ENCODE assay signal across 20 mouse cellular contexts in the genomic region with DNA sequence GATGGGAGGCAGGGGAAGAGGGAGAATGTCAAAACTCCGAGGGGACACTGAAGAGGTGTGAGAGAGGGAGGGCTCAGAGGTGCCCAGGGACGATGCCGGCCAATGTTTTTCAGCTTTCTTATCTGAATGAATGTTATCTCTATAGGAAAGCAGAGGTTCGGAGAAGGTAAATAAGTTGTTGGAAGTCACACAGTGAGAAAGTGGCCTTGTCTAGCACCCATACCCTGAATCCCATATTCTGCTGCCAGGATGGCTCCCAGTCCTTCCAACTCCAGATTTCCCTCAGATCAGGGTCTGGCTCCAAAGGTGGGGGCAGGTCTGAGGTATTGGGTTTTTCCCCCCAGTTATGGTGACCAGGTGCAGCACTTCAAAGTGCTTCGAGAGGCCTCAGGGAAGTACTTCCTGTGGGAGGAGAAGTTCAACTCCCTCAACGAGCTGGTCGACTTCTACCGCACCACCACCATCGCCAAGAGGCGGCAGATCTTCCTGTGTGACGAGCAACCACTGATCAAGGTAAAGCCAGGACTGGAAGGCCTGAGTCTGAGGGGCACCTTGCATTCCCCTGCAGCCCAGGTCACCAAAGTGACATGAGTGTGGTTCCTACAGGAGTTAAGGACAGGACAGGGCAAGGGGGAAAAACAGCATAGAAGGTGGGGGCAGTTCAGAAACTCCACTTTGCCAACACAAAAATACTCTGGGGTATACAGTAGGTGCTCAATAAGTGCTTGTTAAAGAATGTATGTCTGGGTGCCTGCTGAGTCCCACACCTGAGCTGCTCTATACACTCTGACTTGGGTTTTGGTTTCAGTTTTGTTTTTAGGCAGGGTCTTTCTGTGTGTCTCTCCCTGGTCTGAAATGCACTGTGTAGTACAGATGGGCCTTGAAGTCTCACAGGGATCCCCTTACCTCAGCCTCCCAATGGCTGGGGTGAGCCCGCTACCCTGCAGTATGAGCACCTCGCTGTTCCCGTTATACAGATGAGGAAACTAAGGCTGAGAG. TPM values are rescaled to one million over a fixed set of nuclear protein-coding genes. Genes with fewer than 3 reads are reported as not detected.
A peak's percentile ranks its signal among the peaks of the same experiment; 100 is the strongest.
DNase-seq lines count a peak whose midpoint lies in the region.
"Had no signal": no experiment of that assay in that cellular context is flagged by ENCODE, and none has a peak within 500 bp of the region (broad histone marks: within the 10 kb centered on the region; RNA-seq: fewer than 3 reads in every experiment).

No protein-coding gene starts in this region.

- peak; percentile 32 for DNase-seq in lung, postnatal 36 days
- no peak for DNase-seq in lung, postnatal 4 days
- peak; percentile 84 for DNase-seq in induced T-regulatory cell, adult 2 months (ENCODE audit: low read depth)
- DNase-seq in thymus, postnatal 0 days (ENCODE audit: low spot score): peak; percentile 61
- no peak for DNase-seq in layer of hippocampus, adult 11-12 months (ENCODE audit: low spot score)
- no peak for DNase-seq in cerebellum, postnatal 25 days
- no peak for DNase-seq in embryonic facial prominence, embryonic 10.5 days (ENCODE audit: low spot score)
- DNase-seq: adrenal gland, postnatal 14 days; cerebellum, adult 11 months; kidney, postnatal 4 days; lung, embryonic 14.5 days had no signal

- H3K27ac ChIP-seq in embryonic facial prominence, embryonic 10.5 days (replicated peaks): no peak overlapping the region
- H3K27ac ChIP-seq: hindbrain, embryonic 13.5 days; intestine, embryonic 15.5 days; kidney, embryonic 15.5 days; limb, embryonic 12.5 days; liver, embryonic 12.5 days; midbrain, embryonic 13.5 days had no signal

- H3K9me3 ChIP-seq in embryonic facial prominence, embryonic 10.5 days: no peaks in the 10 kb centered on the region
- H3K9me3 ChIP-seq: hindbrain, embryonic 13.5 days; intestine, embryonic 15.5 days; kidney, embryonic 15.5 days; limb, embryonic 12.5 days; liver, embryonic 12.5 days; midbrain, embryonic 13.5 days had no signal

- WGBS in embryonic facial prominence, embryonic 10.5 days: 82% methylated on average over 14 of the region's 14 CpGs

- H3K27me3 ChIP-seq in embryonic facial prominence, embryonic 10.5 days (replicated peaks; ENCODE audit: low read depth, poor library complexity, severe bottlenecking): peaks cover 48% of the 10 kb centered on the region
- H3K27me3 ChIP-seq: intestine, embryonic 15.5 days had no signal

- H3K4me3 ChIP-seq in embryonic facial prominence, embryonic 10.5 days: no peak overlapping the region
- H3K4me3 ChIP-seq: hindbrain, embryonic 13.5 days; intestine, embryonic 15.5 days; kidney, embryonic 15.5 days; limb, embryonic 12.5 days; liver, embryonic 12.5 days; midbrain, embryonic 13.5 days; myocyte had no signal

- H3K36me3 ChIP-seq in embryonic facial prominence, embryonic 10.5 days (replicated peaks): no peaks in the 10 kb centered on the region
- H3K36me3 ChIP-seq: hindbrain, embryonic 13.5 days; intestine, embryonic 15.5 days; kidney, embryonic 15.5 days; limb, embryonic 12.5 days; liver, embryonic 12.5 days; midbrain, embryonic 13.5 days had no signal

- H3K4me1 ChIP-seq in embryonic facial prominence, embryonic 10.5 days: peaks cover 32% of the 10 kb centered on the region

RNA-seq across cellular contexts. Expression of a gene that starts 14.1 kb away (rescaled TPM):
- 5.5 and 5.6 TPM in 2 replicates for polyA plus RNA-seq in thymus, postnatal 0 days (2015; fragmentation: Nextera tagmentation; extraction: Ambion mirVana)
- polyA plus RNA-seq in embryonic facial prominence, embryonic 10.5 days (2016; fragmentation: Nextera tagmentation; extraction: Ambion mirVana): 2.2 and 2.3 TPM in 2 replicates
- polyA plus RNA-seq: myocyte had no signal

RNA-seq across cellular contexts. Expression of a gene that starts 16.7 kb away (rescaled TPM):
- polyA plus RNA-seq in thymus, postnatal 0 days (2015; fragmentation: Nextera tagmentation; extraction: Ambion mirVana): 59.0 and 88.7 TPM in 2 replicates
- 6.0 and 6.5 TPM in 2 replicates for polyA plus RNA-seq in embryonic facial prominence, embryonic 10.5 days (2016; fragmentation: Nextera tagmentation; extraction: Ambion mirVana)

RNA-seq across cellular contexts. Expression of a gene that starts 50.8 kb away (rescaled TPM):
- 0.10 and 0.32 TPM in 2 replicates for polyA plus RNA-seq in thymus, postnatal 0 days (2015; fragmentation: Nextera tagmentation; extraction: Ambion mirVana)
- 0.14 TPM in 1 of 2 replicates, not detected in the other for polyA plus RNA-seq in embryonic facial prominence, embryonic 10.5 days (2016; fragmentation: Nextera tagmentation; extraction: Ambion mirVana)
- polyA plus RNA-seq: forebrain, embryonic 11.5 days; heart, postnatal 0 days; hindbrain, embryonic 13.5 days; liver, embryonic 12.5 days; lung, embryonic 14.5 days had no signal

Comparison
In these comparisons a context has a peak if more than half of its experiments do, and no peak if none do; other contexts are left out.
1. DNase-seq: peak in lung, postnatal 36 days (single experiment), induced T-regulatory cell, adult 2 months (single experiment) and thymus, postnatal 0 days (single experiment); none in lung, postnatal 4 days (0 of 2), layer of hippocampus, adult 11-12 months (single experiment), cerebellum, postnatal 25 days (0 of 2) and embryonic facial prominence, embryonic 10.5 days (single experiment).